Mouse (Mus musculus) hindbrain, embryonic 15.5 days (tissue): Measurements from ENCODE around the gene Lnpk. TPM values are rescaled to one million over a fixed set of nuclear protein-coding genes. Genes with fewer than 3 reads are reported as not detected.

Experiments
- ATAC-seq: fragments of 200-750 bp; cut with Nextera tagmentation; 2 replicates; pipeline ENCODE4 v1.8.0; 2017; ENCODE audit warnings: low read depth, moderate number of reproducible peaks, moderate TSS enrichment; ENCODE audit not compliant: low FRiP score
- H3K27ac ChIP-seq: fragments of 300-500 bp; sonication (generic); replicated peaks from 2 replicates; pipeline ENCODE4 v1.5.1; 2015; ENCODE audit warnings: mild to moderate bottlenecking, inconsistent platforms
- H3K27me3 ChIP-seq: fragments of 300-500 bp; sonication (generic); 2 replicates; pipeline ENCODE4 v1.6.1; 2015; ENCODE audit warnings: control low read depth, inconsistent platforms
- H3K36me3 ChIP-seq: fragments of 300-500 bp; sonication (generic); 2 replicates; pipeline ENCODE4 v1.6.1; 2015; ENCODE audit warnings: control low read depth, inconsistent platforms
- H3K4me1 ChIP-seq: fragments of 300-500 bp; sonication (generic); replicated peaks from 2 replicates; pipeline ENCODE4 v1.6.1; 2015; ENCODE audit warnings: control low read depth, inconsistent platforms
- H3K4me2 ChIP-seq: fragments of 300-500 bp; sonication (generic); 2 replicates; pipeline ENCODE4 v1.6.1; 2015; ENCODE audit warnings: moderate library complexity, mild to moderate bottlenecking, inconsistent platforms
- H3K4me3 ChIP-seq: fragments of 300-500 bp; sonication (generic); 2 replicates; pipeline ENCODE4 v1.5.1; 2015; ENCODE audit warnings: mild to moderate bottlenecking, inconsistent platforms
- H3K9ac ChIP-seq: fragments of 300-500 bp; sonication (generic); 2 replicates; pipeline ENCODE4 v1.6.1; 2015; ENCODE audit warnings: inconsistent platforms
- H3K9me3 ChIP-seq: fragments of 300-500 bp; sonication (generic); 2 replicates; pipeline ENCODE4 v1.6.1; 2016; ENCODE audit warnings: control low read depth, inconsistent platforms
- WGBS: fragments of 180-500 bp; shearing (Covaris S2); methylation state at CpG from one replicate; pipeline ENCODE4 v1.1.7; 2015; 5-methylcytosine and 5-hydroxymethylcytosine counted together
- polyA plus RNA-seq: library from polyadenylated mRNA; unstranded; fragments of >200 nt; fragmentation: Nextera tagmentation; extraction: Ambion mirVana; gene quantifications from 2 replicates; pipeline ENCODE4 v1.2.1, GENCODE M21; 2015

The Lnpk gene
- polyA plus RNA-seq, 1 experiment from 2014 or later: 44.8 TPM

DNA sequence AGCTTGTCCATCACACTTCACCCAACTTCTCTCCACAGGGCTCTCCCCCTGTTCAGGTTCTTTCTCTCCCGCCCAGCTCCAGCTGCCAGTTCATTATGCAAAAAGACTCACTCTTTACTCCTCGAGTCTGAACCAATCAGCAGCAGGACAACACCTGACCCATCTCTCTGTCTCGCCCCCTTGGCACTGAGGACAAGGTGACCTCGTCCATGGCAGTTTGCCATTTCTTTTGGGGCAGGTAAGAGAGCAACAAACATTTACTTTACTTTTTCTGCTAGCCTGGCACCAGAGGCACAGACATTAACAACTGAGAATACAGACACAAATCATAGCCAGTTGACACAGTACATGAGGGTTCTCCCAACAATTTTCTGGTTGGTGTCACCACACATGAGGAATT, 8.8 kb downstream of the Lnpk start:
- H3K9me3 ChIP-seq: no peaks in the 10 kb centered on the region
- 0 out of 2 replicates have a peak, but pooled peaks cover 5% of the 10 kb centered on the region for H3K36me3 ChIP-seq
- H3K4me2 ChIP-seq: no peak overlapping the region
- ATAC-seq: no peak
- no peak overlapping the region for H3K9ac ChIP-seq
- no peak overlapping the region for H3K4me3 ChIP-seq
- 71% methylated on average over 4 of the region's 4 CpGs for WGBS
- H3K27me3 ChIP-seq: no peaks in the 10 kb centered on the region
- H3K4me1 ChIP-seq: no peaks in the 10 kb centered on the region
- H3K27ac ChIP-seq: no peak overlapping the region

DNA sequence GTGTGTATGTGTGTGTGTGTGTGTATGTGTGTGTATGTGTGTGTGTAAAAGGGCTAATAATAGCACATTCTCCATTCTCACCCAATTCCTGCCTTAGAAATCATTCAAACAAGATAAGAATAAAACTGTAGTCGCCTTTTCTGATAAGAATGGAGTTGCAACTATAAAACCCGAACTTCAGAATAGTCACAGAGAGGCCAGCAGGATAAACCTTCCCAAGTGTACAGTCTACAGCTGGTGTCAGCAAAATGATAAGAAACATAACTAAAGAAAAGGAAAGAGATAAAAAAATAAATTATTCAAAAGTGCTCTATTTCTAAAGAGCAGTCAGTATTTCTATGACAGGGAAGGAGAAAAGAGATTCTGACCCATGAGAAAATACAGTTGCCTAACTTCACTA, 19.4 kb downstream of the Lnpk start:
- Histone ChIP-seq H3K4me2 (no peak overlapping the region), H3K4me1 (no peaks in the 10 kb centered on the region), H3K9ac (no peak overlapping the region), H3K36me3 (0 out of 2 replicates have a peak, but pooled peaks cover 6% of the 10 kb centered on the region), H3K27ac (no peak overlapping the region), H3K9me3 (no peaks in the 10 kb centered on the region), H3K4me3 (no peak overlapping the region), H3K27me3 (no peaks in the 10 kb centered on the region)
- ATAC-seq: no peak
- WGBS: 94% methylated on average over 2 of the region's 2 CpGs

DNA sequence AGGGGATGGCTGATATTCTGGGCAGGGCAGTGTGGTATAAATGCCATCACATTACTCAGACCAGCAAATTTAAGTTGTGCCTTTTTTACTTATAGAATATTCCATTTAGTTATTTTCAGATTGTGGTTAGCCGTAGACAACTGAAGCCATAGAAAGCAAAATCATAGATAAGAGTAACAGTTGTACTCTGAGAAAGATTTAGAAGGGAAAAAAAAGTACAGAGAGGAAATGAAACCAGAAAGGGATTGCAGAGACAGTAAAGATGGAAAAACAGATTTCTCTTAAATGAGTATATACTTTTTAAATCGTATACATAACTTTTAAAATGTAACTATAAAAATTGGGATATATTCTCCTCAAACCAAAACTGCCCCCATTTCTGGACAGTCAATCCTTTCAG, 20.1 kb downstream of the Lnpk start:
- Histone ChIP-seq H3K36me3 (peaks cover 10% of the 10 kb centered on the region; the same call in 1 of the 2 replicates), H3K4me1 (no peaks in the 10 kb centered on the region), H3K9me3 (no peaks in the 10 kb centered on the region), H3K4me3 (no peak overlapping the region), H3K27ac (no peak overlapping the region), H3K9ac (no peak overlapping the region), H3K27me3 (no peaks in the 10 kb centered on the region), H3K4me2 (no peak overlapping the region)
- ATAC-seq: no peak
- 98% methylated on average over 2 of the region's 2 CpGs for WGBS

DNA sequence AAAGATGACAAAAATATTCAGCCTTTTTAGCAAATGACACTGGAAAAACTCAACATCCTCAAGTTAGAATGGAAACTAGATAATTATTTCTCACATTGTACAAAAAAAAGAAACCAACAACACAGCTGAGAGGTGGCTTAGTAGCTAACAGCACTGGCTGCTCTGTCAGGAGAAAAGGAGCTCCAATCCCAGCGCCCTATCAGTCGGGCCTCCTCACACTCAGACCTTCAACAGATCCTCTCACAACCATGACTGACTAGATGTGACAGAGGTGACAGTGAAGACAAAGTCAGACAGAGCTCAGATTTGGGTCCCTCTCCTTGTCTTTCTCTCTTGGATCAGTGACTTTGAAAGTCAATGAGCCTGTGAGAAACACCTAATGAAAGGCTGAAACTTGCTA, 21.8 kb downstream of the Lnpk start:
- H3K4me1 ChIP-seq: no peaks in the 10 kb centered on the region
- ATAC-seq: no peak
- 64% methylated on average over 2 of the region's 2 CpGs for WGBS
- peaks cover 20% of the 10 kb centered on the region for H3K36me3 ChIP-seq
- H3K27me3 ChIP-seq: no peaks in the 10 kb centered on the region
- H3K9ac ChIP-seq: no peak overlapping the region
- H3K4me2 ChIP-seq: no peak overlapping the region
- no peak overlapping the region for H3K27ac ChIP-seq
- no peak overlapping the region for H3K4me3 ChIP-seq
- no peaks in the 10 kb centered on the region for H3K9me3 ChIP-seq

DNA sequence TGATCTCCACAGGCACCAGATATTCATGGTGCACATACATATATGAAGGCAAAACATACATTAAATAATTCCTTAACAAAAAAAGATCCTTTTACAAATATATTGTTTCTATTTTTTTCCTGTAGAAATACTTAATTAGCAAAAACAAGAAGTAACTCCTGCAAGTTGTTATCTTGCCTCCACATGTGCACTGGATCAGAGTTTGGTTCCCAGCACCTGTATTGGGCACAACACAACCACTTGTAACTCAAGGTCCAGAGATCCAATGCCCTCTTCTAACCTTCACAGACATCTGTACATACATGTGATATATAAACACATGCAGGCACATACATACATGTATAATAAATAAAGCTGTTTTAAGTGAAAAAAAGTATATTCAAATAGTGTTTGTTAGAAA, 27.3 kb downstream of the Lnpk start:
- ATAC-seq: no peak

DNA sequence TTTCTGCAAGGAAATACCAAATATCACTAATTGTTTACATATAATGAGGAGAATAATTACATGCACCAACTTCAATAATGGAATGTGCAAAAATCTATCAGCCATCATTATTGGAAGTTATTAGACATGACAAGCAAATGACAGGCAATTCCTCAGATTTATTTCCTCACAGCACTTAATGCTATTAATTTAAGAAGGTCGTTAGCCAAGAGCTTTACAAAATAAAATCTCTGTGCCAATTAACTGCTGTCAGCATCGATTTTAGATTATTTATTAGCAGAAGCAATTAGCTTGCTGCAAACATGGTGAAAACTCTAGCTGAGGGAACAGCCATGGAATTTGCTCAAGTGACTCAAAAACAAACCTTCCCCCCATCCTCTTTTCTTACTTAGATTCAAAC, 30.9 kb downstream of the Lnpk start:
- Histone ChIP-seq H3K27me3 (no peaks in the 10 kb centered on the region), H3K4me2 (no peak overlapping the region), H3K4me1 (no peaks in the 10 kb centered on the region), H3K9ac (no peak overlapping the region), H3K27ac (no peak overlapping the region), H3K9me3 (no peaks in the 10 kb centered on the region), H3K36me3 (peaks cover 11% of the 10 kb centered on the region), H3K4me3 (no peak overlapping the region)
- no peak for ATAC-seq
- 60% methylated on average over 2 of the region's 2 CpGs for WGBS

More for the DNA sequence above, 27.3 kb downstream of the Lnpk start:
- Histone ChIP-seq H3K4me3 (no peak overlapping the region), H3K27me3 (no peaks in the 10 kb centered on the region), H3K9ac (no peak overlapping the region), H3K4me1 (no peaks in the 10 kb centered on the region), H3K9me3 (no peaks in the 10 kb centered on the region), H3K36me3 (peaks cover 14% of the 10 kb centered on the region), H3K4me2 (no peak overlapping the region), H3K27ac (no peak overlapping the region)

DNA sequence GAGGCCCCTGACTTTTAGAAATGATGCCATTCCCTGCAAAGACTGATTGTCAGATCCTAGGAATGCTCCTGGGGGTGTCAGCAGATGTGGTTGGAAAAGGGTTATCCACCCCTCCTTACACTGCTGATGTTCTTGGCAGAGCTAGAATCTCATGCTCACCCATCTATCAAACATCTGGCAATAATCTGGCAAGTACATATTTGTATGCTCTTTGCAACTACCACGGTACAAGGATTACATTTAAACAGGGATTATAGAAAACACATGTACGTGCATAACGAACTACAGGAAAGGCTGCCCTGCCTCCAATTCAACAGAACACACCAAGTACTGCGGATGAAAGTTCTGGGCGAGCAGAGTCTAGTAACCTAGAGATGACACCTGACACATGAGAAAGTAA, 70.9 kb downstream of the Lnpk start:
- WGBS: 93% methylated on average over 5 of the region's 5 CpGs
- no peak for ATAC-seq

DNA sequence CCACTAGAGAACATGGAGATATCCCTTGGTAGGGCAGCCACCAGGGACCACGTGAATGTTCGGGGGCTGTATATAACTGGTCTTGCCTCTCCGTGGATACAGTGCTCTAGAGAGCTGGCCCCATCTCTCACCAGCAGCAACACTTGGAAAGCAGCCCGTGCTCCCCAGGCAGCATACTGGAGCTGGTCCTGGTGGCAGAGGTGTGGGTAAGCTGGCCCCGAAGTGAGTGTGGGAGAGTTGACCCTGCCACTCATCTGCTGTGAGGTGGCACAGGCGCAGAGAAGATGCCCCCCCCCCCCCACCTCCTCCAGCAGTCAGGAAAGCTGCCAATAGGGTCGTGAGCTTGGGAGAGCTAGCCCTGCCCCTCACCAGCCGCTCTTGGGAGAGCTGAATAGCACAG, 72.8 kb downstream of the Lnpk start:
- ATAC-seq: no peak; the same call in 1 of the 2 replicates
- Histone ChIP-seq H3K27ac (no peak overlapping the region), H3K4me2 (no peak overlapping the region), H3K36me3 (no peaks in the 10 kb centered on the region), H3K9ac (no peak overlapping the region), H3K9me3 (no peaks in the 10 kb centered on the region), H3K4me1 (no peaks in the 10 kb centered on the region), H3K27me3 (no peaks in the 10 kb centered on the region), H3K4me3 (no peak overlapping the region)
- 35% methylated on average over 8 of the region's 8 CpGs for WGBS

More for the DNA sequence above, 70.9 kb downstream of the Lnpk start:
- no peaks in the 10 kb centered on the region for H3K27me3 ChIP-seq
- H3K36me3 ChIP-seq: no peaks in the 10 kb centered on the region
- no peak overlapping the region for H3K4me3 ChIP-seq
- no peak overlapping the region for H3K9ac ChIP-seq
- no peaks in the 10 kb centered on the region for H3K4me1 ChIP-seq
- H3K9me3 ChIP-seq: no peaks in the 10 kb centered on the region
- no peak overlapping the region for H3K4me2 ChIP-seq
- H3K27ac ChIP-seq: no peak overlapping the region

DNA sequence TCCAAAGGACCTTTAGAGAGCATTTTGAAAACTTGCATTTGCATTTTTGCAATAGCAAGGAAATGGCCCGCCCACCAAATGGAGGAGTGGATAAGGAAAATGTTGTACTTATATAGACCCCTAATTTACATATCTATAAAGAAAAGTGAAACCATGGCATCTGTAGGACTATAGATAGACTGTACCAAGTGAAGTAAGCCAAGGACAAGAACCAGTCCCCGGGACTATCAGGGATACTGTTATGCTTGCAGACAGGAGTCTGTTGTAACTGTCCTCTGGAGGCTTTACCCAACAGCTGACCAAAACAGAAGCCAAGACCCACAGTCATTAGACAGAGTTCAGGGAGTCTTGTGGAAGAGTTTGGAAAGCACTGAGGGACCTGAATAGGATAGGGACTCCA, 78.9 kb downstream of the Lnpk start:
- H3K4me2 ChIP-seq: no peak overlapping the region
- 91% methylated on average over 2 of the region's 2 CpGs for WGBS
- H3K9ac ChIP-seq: no peak overlapping the region
- no peak for ATAC-seq
- H3K27ac ChIP-seq: no peak overlapping the region
- H3K9me3 ChIP-seq: no peaks in the 10 kb centered on the region
- H3K36me3 ChIP-seq: no peaks in the 10 kb centered on the region
- H3K27me3 ChIP-seq: no peaks in the 10 kb centered on the region
- no peak overlapping the region for H3K4me3 ChIP-seq
- H3K4me1 ChIP-seq: no peaks in the 10 kb centered on the region

DNA sequence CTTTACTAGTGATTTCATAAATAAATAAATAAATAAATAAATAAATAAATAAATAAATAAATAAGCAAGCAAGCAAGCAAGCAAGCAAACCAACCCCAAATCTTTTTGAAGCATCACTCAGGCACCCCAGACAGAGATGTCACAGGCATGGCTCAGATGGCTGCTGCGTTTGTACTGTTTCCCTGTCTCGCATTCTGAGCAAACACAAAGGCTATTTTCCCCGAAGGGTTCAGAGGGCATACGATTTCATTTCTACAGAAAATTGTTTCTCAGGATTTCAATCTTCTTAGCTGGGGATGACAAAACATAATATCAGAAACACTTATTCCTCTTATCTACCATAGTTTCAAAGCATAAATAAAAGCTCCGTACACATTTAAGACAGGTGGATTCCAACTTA, 81.4 kb downstream of the Lnpk start:
- H3K4me1 ChIP-seq: no peaks in the 10 kb centered on the region
- H3K27me3 ChIP-seq: no peaks in the 10 kb centered on the region
- no peak for ATAC-seq
- no peaks in the 10 kb centered on the region for H3K9me3 ChIP-seq
- no peak overlapping the region for H3K4me2 ChIP-seq
- no peak overlapping the region for H3K9ac ChIP-seq
- 42% methylated on average over 5 of the region's 5 CpGs for WGBS
- no peak overlapping the region for H3K27ac ChIP-seq
- H3K4me3 ChIP-seq: no peak overlapping the region
- no peaks in the 10 kb centered on the region for H3K36me3 ChIP-seq

DNA sequence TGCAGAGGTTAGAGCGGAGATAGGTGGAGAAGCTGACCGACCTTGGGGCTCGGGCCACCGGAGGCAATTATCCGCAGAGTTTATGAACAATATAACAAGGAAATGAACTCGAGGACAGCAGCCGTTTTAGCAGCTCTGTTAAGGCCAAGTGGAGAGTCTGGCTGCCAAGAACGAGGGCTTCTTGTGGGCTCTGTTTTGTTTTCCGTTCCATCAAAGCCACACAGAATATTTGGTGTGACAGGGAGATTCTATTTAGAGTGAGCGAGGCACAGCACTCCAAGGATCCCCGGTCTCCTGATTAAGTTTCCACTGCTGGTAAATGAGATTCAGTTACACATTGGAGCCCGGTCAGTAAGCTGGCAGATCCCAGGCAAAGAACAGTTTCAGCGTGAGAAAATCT, 87.8 kb downstream of the Lnpk start:
- Histone ChIP-seq H3K9ac (no peak overlapping the region), H3K4me1 (peaks cover 4% of the 10 kb centered on the region; the same call in 1 of the 2 replicates), H3K27me3 (no peaks in the 10 kb centered on the region), H3K4me3 (no peak overlapping the region), H3K4me2 (no peak overlapping the region), H3K27ac (no peak overlapping the region), H3K36me3 (no peaks in the 10 kb centered on the region), H3K9me3 (no peaks in the 10 kb centered on the region)
- WGBS: 66% methylated on average over 13 of the region's 13 CpGs
- ATAC-seq: no peak

DNA sequence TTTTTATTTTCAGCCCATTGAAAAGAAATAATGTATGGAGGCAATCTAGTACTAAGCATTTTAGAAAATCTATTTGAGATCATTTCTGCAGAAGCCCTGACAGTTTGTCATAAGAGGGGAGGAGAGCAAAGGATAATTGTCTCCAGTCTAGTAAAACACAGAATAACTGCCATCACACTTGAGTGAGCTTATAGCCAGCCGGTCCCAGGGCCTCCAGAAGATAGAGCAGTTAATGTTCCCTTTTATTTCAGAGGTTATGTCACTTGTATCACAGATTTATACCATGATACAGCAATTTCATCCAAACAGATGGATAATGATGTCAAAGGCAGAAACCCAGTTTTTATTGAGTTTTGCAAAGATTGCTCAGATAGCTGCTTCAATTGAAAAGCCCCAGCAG, 89.0 kb downstream of the Lnpk start:
- no peak for ATAC-seq
- H3K4me2 ChIP-seq: no peak overlapping the region
- no peaks in the 10 kb centered on the region for H3K27me3 ChIP-seq
- no peaks in the 10 kb centered on the region for H3K36me3 ChIP-seq
- no peaks in the 10 kb centered on the region for H3K9me3 ChIP-seq
- H3K4me1 ChIP-seq: peaks cover 4% of the 10 kb centered on the region; the same call in 1 of the 2 replicates
- 60% methylated on average over 1 of the region's 1 CpGs for WGBS
- no peak overlapping the region for H3K9ac ChIP-seq
- no peak overlapping the region for H3K27ac ChIP-seq
- H3K4me3 ChIP-seq: no peak overlapping the region

DNA sequence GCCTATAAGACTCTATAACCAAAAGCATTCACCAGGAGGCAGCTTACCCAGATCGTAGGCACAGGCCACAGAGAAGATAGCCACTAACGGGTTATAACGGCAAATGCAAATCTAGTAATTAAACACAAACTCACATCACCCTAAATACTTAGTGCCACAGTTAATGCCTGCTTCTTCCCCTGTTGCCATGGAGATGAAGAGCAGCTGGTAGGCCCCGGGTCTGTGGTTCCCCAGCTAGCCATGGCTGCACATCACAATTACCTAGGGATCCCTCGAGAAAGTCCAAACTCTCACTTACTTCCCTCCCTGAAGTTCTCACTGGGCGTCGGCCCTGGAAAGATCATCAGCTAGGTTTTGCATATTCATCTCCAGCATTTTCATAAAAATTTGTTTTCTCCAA, 90.8 kb downstream of the Lnpk start:
- Histone ChIP-seq H3K4me2 (no peak overlapping the region), H3K4me1 (peaks cover 4% of the 10 kb centered on the region; the same call in 1 of the 2 replicates), H3K27ac (no peak overlapping the region), H3K4me3 (no peak overlapping the region), H3K9me3 (no peaks in the 10 kb centered on the region), H3K9ac (no peak overlapping the region), H3K27me3 (no peaks in the 10 kb centered on the region), H3K36me3 (no peaks in the 10 kb centered on the region)
- WGBS: 43% methylated on average over 7 of the region's 7 CpGs
- ATAC-seq: no peak
